Mouse (Mus musculus): ENCODE results near the gene Gm17428. TPM values are rescaled to one million over a fixed set of nuclear protein-coding genes. Genes with fewer than 3 reads are reported as not detected.

The Gm17428 gene
- polyA plus RNA-seq, 2 experiments, result not detected

DNA sequence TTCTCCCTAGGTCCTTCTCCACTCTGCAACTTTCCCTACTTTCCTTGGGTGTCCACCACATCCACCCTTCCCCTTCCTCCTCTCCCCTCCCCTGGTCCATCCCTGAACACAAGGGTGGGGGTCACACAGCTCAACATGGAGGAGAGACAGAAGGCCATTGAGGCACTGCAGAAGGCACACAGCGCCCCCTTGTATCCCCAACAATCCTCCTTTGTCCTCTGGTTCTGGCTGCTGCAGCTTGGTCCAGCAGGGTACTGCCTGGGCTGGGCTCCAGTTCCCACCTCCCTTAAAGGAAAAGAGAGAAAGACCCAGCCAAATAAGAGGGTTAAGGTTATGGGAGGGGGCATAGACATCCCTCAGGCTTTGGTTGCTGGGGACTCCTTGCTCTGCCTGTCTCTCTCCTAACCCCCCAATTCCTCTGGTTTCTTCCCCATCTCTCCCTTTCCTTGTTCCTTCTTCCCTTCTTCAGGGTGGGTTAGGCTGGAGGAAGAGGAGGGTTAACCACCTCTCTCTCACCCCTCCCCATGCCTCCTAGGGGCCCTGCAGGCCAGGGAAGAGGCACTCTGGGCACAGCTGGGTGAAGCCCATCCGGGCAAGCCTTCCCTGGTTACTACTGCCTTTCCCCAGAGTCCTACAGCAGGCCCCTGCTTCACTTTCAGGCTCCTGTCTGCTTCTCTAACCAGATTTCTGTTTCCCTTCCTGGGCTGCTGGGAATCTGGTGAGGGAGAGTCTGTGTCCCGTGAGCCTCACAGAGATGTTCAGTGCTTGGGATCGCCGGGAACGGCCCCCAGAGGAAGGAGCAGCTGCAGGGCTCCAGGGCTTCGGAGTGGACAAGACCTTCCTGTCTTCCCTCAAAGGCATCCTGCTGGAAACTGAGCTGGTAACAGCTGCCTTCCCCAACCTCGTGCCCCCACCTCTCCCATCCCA lies 40.6 kb upstream of the Gm17428 start, which contains the start of gene Cmtm5:
Cmtm5 (plus strand) TSS at position 358 of the 927 bp plus-strand sequence.
- 26% methylated on average over 8 of the region's 8 CpGs for WGBS
- Histone ChIP-seq H3K27ac (replicated peaks; ENCODE audit: low read depth, low read length) (peak within 1 kb of the TSS; percentile 77), H3K9ac (ENCODE audit: low read depth, low read length, severe bottlenecking) (peak within 1 kb of the TSS; percentile 43), H3K27me3 (ENCODE audit: control insufficient read depth, insufficient read depth, low read length) (no peaks in the 10 kb centered on the region), H3K4me1 (ENCODE audit: control insufficient read depth, insufficient read depth, low read length) (peaks cover 21% of the 10 kb centered on the region), H3K36me3 (ENCODE audit: control insufficient read depth, insufficient read depth, low read length) (no peaks in the 10 kb centered on the region), H3K9me3 (ENCODE audit: control insufficient read depth, low read length) (no peaks in the 10 kb centered on the region), H3K4me3 (replicated peaks; ENCODE audit: low read length) (peak within 1 kb of the TSS; percentile 10), H3K4me2 (replicated peaks; ENCODE audit: low read depth, low read length, severe bottlenecking) (peak within 1 kb of the TSS; percentile 20)
- no peak for TF ChIP-seq POLR2A (IDR thresholded peaks at IDR 0.05; ENCODE audit: borderline replicate concordance, extremely low read depth, insufficient read depth, insufficient read length)
- DNase-seq (ENCODE audit: low spot score), result peak; percentile 51
- peak; percentile 76 for ATAC-seq (ENCODE audit: low FRiP score, low read depth)

- Histone ChIP-seq H3K4me1 (ENCODE audit: control insufficient read depth, insufficient read depth, low read length) (peaks cover 21% of the 10 kb centered on the region), H3K9me3 (ENCODE audit: control insufficient read depth, low read length) (no peaks in the 10 kb centered on the region), H3K4me3 (replicated peaks; ENCODE audit: low read length) (peak overlapping the region; percentile 10), H3K4me2 (replicated peaks; ENCODE audit: low read depth, low read length, severe bottlenecking) (peak overlapping the region; percentile 20), H3K36me3 (ENCODE audit: control insufficient read depth, insufficient read depth, low read length) (no peaks in the 10 kb centered on the region), H3K27me3 (ENCODE audit: control insufficient read depth, insufficient read depth, low read length) (no peaks in the 10 kb centered on the region), H3K9ac (ENCODE audit: low read depth, low read length, severe bottlenecking) (peak overlapping the region; percentile 43), H3K27ac (replicated peaks; ENCODE audit: low read depth, low read length) (peak overlapping the region; percentile 77)
- 36% methylated on average over 6 of the region's 6 CpGs for WGBS
- no peak for DNase-seq (ENCODE audit: low spot score)
- ATAC-seq (ENCODE audit: low FRiP score, low read depth), result no peak
- TF ChIP-seq POLR2A (IDR thresholded peaks at IDR 0.05; ENCODE audit: borderline replicate concordance, extremely low read depth, insufficient read depth, insufficient read length), result no peak
These were observed 39.9 kb upstream of the Gm17428 start for GRCm38 (mm10) chr14:54936831-54937160.

DNA sequence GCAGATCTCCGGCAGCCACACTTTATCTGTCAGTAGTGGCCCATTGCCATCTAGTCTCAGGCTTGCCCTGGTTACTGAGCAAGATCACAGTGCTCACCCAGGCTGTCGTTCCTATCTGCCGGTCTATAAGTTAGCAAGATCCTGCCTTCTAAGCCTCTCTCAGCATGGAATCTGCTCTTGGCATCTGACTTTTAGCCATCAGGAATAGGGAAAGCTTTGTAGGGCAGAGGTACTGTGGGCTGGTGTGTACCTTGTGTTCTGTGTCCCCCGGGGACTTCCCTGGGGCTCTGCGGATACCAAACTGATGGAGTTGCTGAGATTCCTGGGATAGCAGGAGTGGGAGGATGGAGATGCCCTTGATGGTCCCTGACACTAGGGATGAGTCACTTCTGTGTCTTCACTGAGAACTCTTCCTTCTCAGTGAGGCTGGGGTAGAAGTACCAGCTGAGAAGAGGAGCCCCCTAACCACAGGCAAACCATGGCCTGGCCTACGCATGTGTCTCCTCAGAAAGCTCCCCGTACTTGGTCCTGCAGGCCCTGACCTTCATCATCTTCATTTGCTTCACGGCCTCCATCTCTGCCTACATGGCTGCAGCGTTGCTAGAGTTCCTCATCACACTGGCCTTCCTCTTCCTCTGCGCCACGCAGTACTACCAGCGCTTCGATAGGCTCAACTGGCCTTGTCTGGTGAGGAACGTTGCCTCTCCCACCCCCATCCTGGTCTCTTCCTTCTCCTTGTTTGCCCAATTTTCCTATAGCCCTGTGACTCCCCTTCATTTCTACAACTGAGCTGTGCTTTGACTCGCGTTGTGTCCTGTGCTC lies 39.2 kb upstream of the Gm17428 start:
- 87% methylated on average over 16 of the region's 16 CpGs for WGBS
- no peaks in the 10 kb centered on the region for H3K27me3 ChIP-seq (ENCODE audit: control insufficient read depth, insufficient read depth, low read length)
- TF ChIP-seq POLR2A (IDR thresholded peaks at IDR 0.05; ENCODE audit: borderline replicate concordance, extremely low read depth, insufficient read depth, insufficient read length), result no peak

GRCm38 (mm10) chr14:54938431-54939219 lies 38.1 kb upstream of the Gm17428 start:
- no peak overlapping the region for H3K4me2 ChIP-seq (replicated peaks; ENCODE audit: low read depth, low read length, severe bottlenecking)
- no peak for TF ChIP-seq POLR2A (IDR thresholded peaks at IDR 0.05; ENCODE audit: borderline replicate concordance, extremely low read depth, insufficient read depth, insufficient read length)
- ATAC-seq (ENCODE audit: low FRiP score, low read depth), result no peak
- no peak for DNase-seq (ENCODE audit: low spot score)
- peaks cover 13% of the 10 kb centered on the region for H3K4me1 ChIP-seq (ENCODE audit: control insufficient read depth, insufficient read depth, low read length)
- H3K27me3 ChIP-seq (ENCODE audit: control insufficient read depth, insufficient read depth, low read length), result no peaks in the 10 kb centered on the region
- H3K9me3 ChIP-seq (ENCODE audit: control insufficient read depth, low read length), result no peaks in the 10 kb centered on the region
- no peak overlapping the region for H3K27ac ChIP-seq (replicated peaks; ENCODE audit: low read depth, low read length)
- H3K36me3 ChIP-seq (ENCODE audit: control insufficient read depth, insufficient read depth, low read length), result no peaks in the 10 kb centered on the region
- WGBS, result 82% methylated on average over 15 of the region's 15 CpGs
- H3K4me3 ChIP-seq (replicated peaks; ENCODE audit: low read length), result no peak overlapping the region
- no peak overlapping the region for H3K9ac ChIP-seq (ENCODE audit: low read depth, low read length, severe bottlenecking)

More for the DNA sequence above, 39.2 kb upstream of the Gm17428 start:
- no peak overlapping the region for H3K4me3 ChIP-seq (replicated peaks; ENCODE audit: low read length)
- H3K9me3 ChIP-seq (ENCODE audit: control insufficient read depth, low read length), result no peaks in the 10 kb centered on the region
- DNase-seq (ENCODE audit: low spot score) (no peak), ATAC-seq (ENCODE audit: low FRiP score, low read depth) (no peak)
- H3K9ac ChIP-seq (ENCODE audit: low read depth, low read length, severe bottlenecking), result no peak overlapping the region
- H3K36me3 ChIP-seq (ENCODE audit: control insufficient read depth, insufficient read depth, low read length), result no peaks in the 10 kb centered on the region
- peaks cover 20% of the 10 kb centered on the region for H3K4me1 ChIP-seq (ENCODE audit: control insufficient read depth, insufficient read depth, low read length)
- no peak overlapping the region for H3K27ac ChIP-seq (replicated peaks; ENCODE audit: low read depth, low read length)
- H3K4me2 ChIP-seq (replicated peaks; ENCODE audit: low read depth, low read length, severe bottlenecking), result peak overlapping the region; percentile 22; the same call in 1 of the 2 replicates

All from limb, embryonic 14.5 days (tissue).